Mouse (Mus musculus) bone marrow macrophage, adult 2 months (primary cell): ENCODE measurements at regions not wholly inside any gene's neighbourhood (a gene's known extent, or its start where the extent isn't known, plus 50 kb on each side); places are given as distances from the start of the nearest gene placed in this dataset.

Experiments
- CTCF ChIP-seq: IDR thresholded peaks from 2 replicates; pipeline ENCODE4 v1.5.1; 2012; ENCODE audit warnings: low read depth, mild to moderate bottlenecking, low read length, moderate library complexity
- POLR2A ChIP-seq: IDR thresholded peaks from 2 replicates; pipeline ENCODE4 v1.6.1; 2012; ENCODE audit warnings: mild to moderate bottlenecking, low read depth, low read length, borderline replicate concordance

DNA sequence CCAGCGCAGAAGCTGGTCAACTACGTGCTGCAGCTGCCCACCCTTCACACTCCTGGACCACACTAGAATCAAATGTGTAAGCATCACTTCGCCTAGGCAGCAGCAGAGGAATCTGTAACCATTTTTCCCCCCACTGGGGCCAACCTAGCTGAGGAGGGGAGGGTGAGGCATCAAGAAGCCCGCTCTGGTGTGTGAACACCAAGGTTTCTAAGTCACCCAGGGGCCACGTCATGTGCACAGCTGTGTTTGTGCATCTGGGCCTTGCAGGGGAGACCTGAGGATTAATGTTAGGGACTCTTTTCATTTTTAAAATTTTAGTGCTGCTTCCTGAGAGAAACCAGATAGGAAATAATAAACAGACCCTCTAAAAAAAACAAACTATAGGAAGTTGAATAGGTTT lies 321.8 kb downstream of the Rnd3 start:
- no peak for TF ChIP-seq CTCF
- no peak for TF ChIP-seq POLR2A
